Mouse (Mus musculus): ENCODE measurements at regions not wholly inside any gene's neighbourhood (a gene's known extent, or its start where the extent isn't known, plus 50 kb on each side); places are given as distances from the start of the nearest gene placed in this dataset.

GRCm38 (mm10) chr7:74224378-74224777 lies 210.9 kb upstream of the St8sia2 start:
- Histone ChIP-seq H3K9me3 (replicated peaks) (no peaks in the 10 kb centered on the region), H3K27ac (replicated peaks) (no peak overlapping the region), H3K36me3 (no peaks in the 10 kb centered on the region), H3K4me3 (replicated peaks) (no peak overlapping the region), H3K4me1 (no peaks in the 10 kb centered on the region), H3K4me2 (no peak overlapping the region), H3K27me3 (replicated peaks) (no peaks in the 10 kb centered on the region), H3K9ac (replicated peaks) (no peak overlapping the region)
- no peak for ATAC-seq (ENCODE audit: low FRiP score)
- 48% methylated on average over 3 of the region's 3 CpGs for WGBS

- H3K27ac ChIP-seq (replicated peaks), result no peak overlapping the region
- WGBS, result 40% methylated on average over 4 of the region's 4 CpGs
- H3K4me3 ChIP-seq (replicated peaks), result no peak overlapping the region
- no peaks in the 10 kb centered on the region for H3K36me3 ChIP-seq
- H3K4me2 ChIP-seq, result no peak overlapping the region
- no peaks in the 10 kb centered on the region for H3K9me3 ChIP-seq (replicated peaks)
- no peak for ATAC-seq (ENCODE audit: low FRiP score)
- H3K27me3 ChIP-seq (replicated peaks), result no peaks in the 10 kb centered on the region
- H3K9ac ChIP-seq (replicated peaks), result no peak overlapping the region
- H3K4me1 ChIP-seq, result no peaks in the 10 kb centered on the region; the same call in 1 of the 2 replicates
Observed at GRCm38 (mm10) chr7:74200661-74201060, 187.2 kb upstream of the St8sia2 start.

- H3K4me3 ChIP-seq (replicated peaks), result no peak overlapping the region
- ATAC-seq (ENCODE audit: low FRiP score), result peak; percentile 55; the same call in 1 of the 2 replicates
- no peaks in the 10 kb centered on the region for H3K27me3 ChIP-seq (replicated peaks)
- no peak overlapping the region for H3K27ac ChIP-seq (replicated peaks)
- H3K9ac ChIP-seq (replicated peaks), result no peak overlapping the region
- H3K9me3 ChIP-seq (replicated peaks), result no peaks in the 10 kb centered on the region
- no peaks in the 10 kb centered on the region; the same call in 1 of the 2 replicates for H3K4me1 ChIP-seq
- 67% methylated on average over 6 of the region's 6 CpGs for WGBS
- H3K36me3 ChIP-seq, result no peaks in the 10 kb centered on the region
- no peak overlapping the region for H3K4me2 ChIP-seq
Observed at GRCm38 (mm10) chr7:74198796-74199195, 185.3 kb upstream of the St8sia2 start.

- Histone ChIP-seq H3K4me2 (no peak overlapping the region), H3K27me3 (replicated peaks) (no peaks in the 10 kb centered on the region), H3K4me3 (replicated peaks) (no peak overlapping the region), H3K36me3 (no peaks in the 10 kb centered on the region), H3K4me1 (no peaks in the 10 kb centered on the region), H3K9ac (replicated peaks) (no peak overlapping the region), H3K9me3 (replicated peaks) (no peaks in the 10 kb centered on the region; the same call in 1 of the 2 replicates), H3K27ac (replicated peaks) (no peak overlapping the region)
- no peak for ATAC-seq (ENCODE audit: low FRiP score)
Observed at GRCm38 (mm10) chr7:74184661-74185060, 171.2 kb upstream of the St8sia2 start.

GRCm38 (mm10) chr7:74174206-74174605 lies 160.7 kb upstream of the St8sia2 start:
- Histone ChIP-seq H3K9me3 (replicated peaks) (no peaks in the 10 kb centered on the region), H3K4me3 (replicated peaks) (no peak overlapping the region), H3K27ac (replicated peaks) (no peak overlapping the region), H3K4me1 (peaks cover 15% of the 10 kb centered on the region), H3K27me3 (replicated peaks) (no peaks in the 10 kb centered on the region), H3K9ac (replicated peaks) (no peak overlapping the region), H3K36me3 (no peaks in the 10 kb centered on the region), H3K4me2 (no peak overlapping the region)
- 34% methylated on average over 5 of the region's 5 CpGs for WGBS
- ATAC-seq (ENCODE audit: low FRiP score), result no peak

- 47% methylated on average over 2 of the region's 2 CpGs for WGBS
- no peak overlapping the region for H3K27ac ChIP-seq (replicated peaks)
- no peak for ATAC-seq (ENCODE audit: low FRiP score)
- no peak overlapping the region for H3K4me2 ChIP-seq
- H3K4me3 ChIP-seq (replicated peaks), result no peak overlapping the region
- peaks cover 15% of the 10 kb centered on the region for H3K4me1 ChIP-seq
- H3K9ac ChIP-seq (replicated peaks), result no peak overlapping the region
- H3K36me3 ChIP-seq, result no peaks in the 10 kb centered on the region
- H3K9me3 ChIP-seq (replicated peaks), result no peaks in the 10 kb centered on the region
- no peaks in the 10 kb centered on the region for H3K27me3 ChIP-seq (replicated peaks)
Observed at GRCm38 (mm10) chr7:74173230-74173612, 159.7 kb upstream of the St8sia2 start.

GRCm38 (mm10) chr7:74172504-74173229 lies 159.2 kb upstream of the St8sia2 start:
- no peak overlapping the region for H3K9ac ChIP-seq (replicated peaks)
- H3K4me2 ChIP-seq, result no peak overlapping the region
- no peaks in the 10 kb centered on the region for H3K36me3 ChIP-seq
- H3K4me1 ChIP-seq, result peaks cover 15% of the 10 kb centered on the region
- no peak for ATAC-seq (ENCODE audit: low FRiP score)
- H3K27me3 ChIP-seq (replicated peaks), result no peaks in the 10 kb centered on the region
- H3K27ac ChIP-seq (replicated peaks), result no peak overlapping the region
- WGBS, result 75% methylated on average over 4 of the region's 4 CpGs
- no peak overlapping the region for H3K4me3 ChIP-seq (replicated peaks)
- no peaks in the 10 kb centered on the region for H3K9me3 ChIP-seq (replicated peaks)

- 78% methylated on average over 4 of the region's 4 CpGs for WGBS
- Histone ChIP-seq H3K9ac (replicated peaks) (no peak overlapping the region), H3K27me3 (replicated peaks) (no peaks in the 10 kb centered on the region), H3K4me2 (no peak overlapping the region), H3K9me3 (replicated peaks) (no peaks in the 10 kb centered on the region), H3K4me3 (replicated peaks) (no peak overlapping the region), H3K36me3 (no peaks in the 10 kb centered on the region), H3K4me1 (no peaks in the 10 kb centered on the region), H3K27ac (replicated peaks) (no peak overlapping the region)
- ATAC-seq (ENCODE audit: low FRiP score), result no peak
Observed at GRCm38 (mm10) chr7:74151590-74151989, 138.1 kb upstream of the St8sia2 start.

- Histone ChIP-seq H3K9ac (replicated peaks) (no peak overlapping the region), H3K4me2 (no peak overlapping the region), H3K9me3 (replicated peaks) (no peaks in the 10 kb centered on the region), H3K36me3 (no peaks in the 10 kb centered on the region), H3K4me1 (no peaks in the 10 kb centered on the region), H3K4me3 (replicated peaks) (no peak overlapping the region), H3K27ac (replicated peaks) (no peak overlapping the region), H3K27me3 (replicated peaks) (no peaks in the 10 kb centered on the region)
- ATAC-seq (ENCODE audit: low FRiP score), result no peak
- 91% methylated on average over 3 of the region's 3 CpGs for WGBS
Observed at GRCm38 (mm10) chr7:74143236-74143635, 129.7 kb upstream of the St8sia2 start.

- Histone ChIP-seq H3K4me3 (replicated peaks) (no peak overlapping the region), H3K27me3 (replicated peaks) (no peaks in the 10 kb centered on the region)
- WGBS, result 63% methylated on average over 6 of the region's 6 CpGs
Observed at GRCm38 (mm10) chr7:74138169-74138568, 124.7 kb upstream of the St8sia2 start.

GRCm38 (mm10) chr7:74130206-74130836 lies 116.8 kb upstream of the St8sia2 start:
- no peaks in the 10 kb centered on the region for H3K27me3 ChIP-seq (replicated peaks)
- peaks cover 7% of the 10 kb centered on the region; the same call in 1 of the 2 replicates for H3K4me1 ChIP-seq
- no peak overlapping the region for H3K27ac ChIP-seq (replicated peaks)
- 20% methylated on average over 8 of the region's 8 CpGs for WGBS
- H3K9ac ChIP-seq (replicated peaks), result no peak overlapping the region
- ATAC-seq (ENCODE audit: low FRiP score), result no peak; the same call in 1 of the 2 replicates
- H3K4me2 ChIP-seq, result no peak overlapping the region
- H3K36me3 ChIP-seq, result no peaks in the 10 kb centered on the region
- no peak overlapping the region for H3K4me3 ChIP-seq (replicated peaks)
- no peaks in the 10 kb centered on the region for H3K9me3 ChIP-seq (replicated peaks)

More at GRCm38 (mm10) chr7:74138169-74138568, 124.7 kb upstream of the St8sia2 start:
- H3K4me2 ChIP-seq, result no peak overlapping the region
- no peak overlapping the region for H3K27ac ChIP-seq (replicated peaks)
- H3K36me3 ChIP-seq, result no peaks in the 10 kb centered on the region
- H3K9ac ChIP-seq (replicated peaks), result no peak overlapping the region
- ATAC-seq (ENCODE audit: low FRiP score), result no peak
- no peaks in the 10 kb centered on the region for H3K4me1 ChIP-seq
- H3K9me3 ChIP-seq (replicated peaks), result no peaks in the 10 kb centered on the region

GRCm38 (mm10) chr7:74112071-74112470 lies 98.6 kb upstream of the St8sia2 start:
- WGBS, result 79% methylated on average over 2 of the region's 2 CpGs
- H3K4me2 ChIP-seq, result no peak overlapping the region

More at GRCm38 (mm10) chr7:74112071-74112470, 98.6 kb upstream of the St8sia2 start:
- ATAC-seq (ENCODE audit: low FRiP score), result no peak
- H3K4me3 ChIP-seq (replicated peaks), result no peak overlapping the region
- H3K27me3 ChIP-seq (replicated peaks), result no peaks in the 10 kb centered on the region
- no peak overlapping the region for H3K27ac ChIP-seq (replicated peaks)
- no peaks in the 10 kb centered on the region for H3K36me3 ChIP-seq
- no peak overlapping the region for H3K9ac ChIP-seq (replicated peaks)
- H3K9me3 ChIP-seq (replicated peaks), result no peaks in the 10 kb centered on the region
- 0 out of 2 replicates have a peak, but pooled peaks cover 6% of the 10 kb centered on the region for H3K4me1 ChIP-seq

All from neural tube, embryonic 15.5 days (tissue).